Mouse (Mus musculus) c-Kit-positive CD71-positive TER-119-negative erythroid progenitor cells, embryonic 14.5 days (primary cell): ENCODE measurements around the gene Cyp3a13.
"Not testable (repeated sequence)": the region's sequence is repeated elsewhere in the genome, so short reads cannot be mapped to it uniquely, and the experiment has no call there.

ENCODE experiments used
- DNase-seq: peaks from one replicate; pipeline ENCODE4 v3.0.0-alpha.2; 2013; ENCODE audit warnings: low read depth

Cyp3a13 gene

DNA sequence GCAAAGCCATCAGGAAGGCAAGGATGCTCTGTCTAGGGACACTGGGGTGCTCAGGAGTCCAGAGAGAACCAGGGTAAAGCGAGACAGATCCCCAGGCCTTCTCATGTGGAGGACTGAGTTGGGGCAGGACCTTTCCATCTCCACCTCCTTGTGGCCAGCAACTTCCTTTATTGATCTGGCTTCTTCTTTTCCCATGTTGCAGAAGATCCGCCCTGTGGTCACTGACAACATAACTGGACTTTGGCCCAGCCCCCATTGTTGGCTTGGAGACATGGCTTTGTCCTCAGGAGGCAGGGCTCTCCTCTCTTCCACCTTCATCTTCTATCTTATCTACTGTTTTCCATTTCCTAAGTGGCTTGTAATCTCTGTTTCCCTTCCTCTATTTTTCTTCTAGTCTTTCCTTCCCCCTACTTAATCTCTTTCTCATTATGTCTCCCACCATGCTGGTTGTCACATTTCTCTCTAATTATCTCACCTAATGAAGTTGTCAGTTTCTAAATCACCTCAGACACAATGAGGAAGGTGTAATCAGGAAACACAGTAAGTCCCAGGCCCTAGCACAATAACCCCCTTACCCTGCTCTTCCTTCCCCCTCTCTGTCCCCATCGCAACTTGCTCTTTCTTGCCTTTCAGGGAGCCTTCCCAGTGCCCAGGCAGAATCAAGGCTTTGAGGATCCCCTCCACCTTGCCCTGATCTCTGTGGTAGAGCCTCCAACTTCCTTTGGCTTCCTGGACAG, 49.6 kb downstream of the Cyp3a13 start, which contains the start of gene Pilrb2:
TSS of gene Pilrb2 (minus strand) at position 172 of the 737 bp plus-strand sequence.
- DNase-seq: not testable (repeated sequence)

GRCm38 (mm10) chr5:137868600-137868999, 52.8 kb downstream of the Cyp3a13 start:
- DNase-seq: not testable (repeated sequence)

- DNase-seq: not testable (repeated sequence)
Observed at GRCm38 (mm10) chr5:137864008-137864407, 57.4 kb downstream of the Cyp3a13 start.

DNA sequence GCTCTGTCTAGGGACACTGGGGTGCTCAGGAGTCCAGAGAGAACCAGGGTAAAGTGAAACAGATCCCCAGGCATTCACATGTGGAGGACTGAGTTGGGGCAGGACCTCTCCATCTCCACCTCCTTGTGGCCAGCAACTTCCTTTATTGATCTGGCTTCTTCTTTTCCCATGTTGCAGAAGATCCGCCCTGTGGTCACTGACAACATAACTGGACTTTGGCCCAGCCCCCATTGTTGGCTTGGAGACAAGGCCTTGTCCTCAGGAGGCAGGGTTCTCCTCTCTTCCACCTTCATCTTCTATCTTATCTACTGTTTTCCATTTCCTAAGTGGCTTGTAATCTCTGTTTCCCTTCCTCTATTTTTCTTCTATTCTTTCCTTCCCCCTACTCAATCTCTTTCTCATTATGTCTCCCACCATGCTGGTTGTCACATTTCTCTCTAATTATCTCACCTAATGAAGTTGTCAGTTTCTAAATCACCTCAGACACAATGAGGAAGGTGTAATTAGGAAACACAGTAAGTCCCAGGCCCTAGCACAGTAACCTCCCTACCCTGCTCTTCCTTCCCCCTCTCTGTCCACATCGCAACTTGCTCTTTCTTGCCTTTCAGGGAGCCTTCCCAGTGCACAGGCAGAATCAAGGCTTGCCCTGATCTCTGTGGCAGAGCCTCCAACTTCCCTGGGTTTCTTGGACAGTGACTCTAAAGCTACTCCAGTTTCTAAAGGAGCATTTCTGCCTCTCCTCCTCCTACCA, 63.3 kb downstream of the Cyp3a13 start, which contains the start of gene Pilrb1:
TSS of gene Pilrb1 (minus strand) at position 147 of the 751 bp plus-strand sequence.
- not testable (repeated sequence) for DNase-seq

GRCm38 (mm10) chr5:137856870-137857269, 64.5 kb downstream of the Cyp3a13 start:
- not testable (repeated sequence) for DNase-seq

DNA sequence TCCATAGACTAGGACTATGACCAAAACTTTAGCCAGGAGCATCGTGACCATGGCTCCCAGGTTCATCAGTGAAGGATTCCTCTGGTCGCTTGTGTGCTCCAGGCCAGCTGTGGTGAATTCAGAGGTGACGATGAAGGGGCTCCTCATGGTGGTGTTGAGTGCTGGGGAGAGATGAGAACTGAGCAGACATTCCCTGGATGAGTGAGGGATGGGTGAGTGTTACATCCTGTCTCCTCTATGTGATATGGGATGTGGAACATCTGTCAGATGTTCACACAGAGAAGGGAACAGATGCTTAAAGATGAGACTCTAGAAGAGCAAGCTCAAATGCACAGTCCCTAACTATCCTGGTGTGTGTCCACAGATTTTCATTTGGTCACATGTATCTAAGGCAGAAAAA, 66.5 kb downstream of the Cyp3a13 start:
- not testable (repeated sequence) for DNase-seq

DNA sequence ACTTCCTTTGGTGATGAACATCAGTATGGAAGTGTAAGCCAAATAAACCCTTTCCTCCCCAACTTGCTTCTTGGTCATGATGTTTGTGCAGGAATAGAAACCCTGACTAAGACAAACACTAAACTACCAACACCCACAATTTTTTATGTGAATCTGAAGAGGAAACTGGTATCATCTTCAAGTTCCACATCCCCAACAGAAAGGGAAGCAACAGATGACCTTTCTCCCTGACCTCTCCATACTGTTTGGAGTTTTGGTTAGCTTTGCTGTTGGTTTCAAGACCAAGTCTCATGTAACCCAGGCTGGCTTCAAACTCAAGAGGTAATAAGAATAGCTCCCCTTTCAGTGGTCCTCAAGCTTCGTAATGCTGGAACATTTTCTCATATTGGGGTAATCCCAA, 71.1 kb downstream of the Cyp3a13 start:
- DNase-seq: not testable (repeated sequence)
